Mouse (Mus musculus) midbrain, embryonic 12.5 days (tissue): ENCODE measurements at regions not wholly inside any gene's neighbourhood (a gene's known extent, or its start where the extent isn't known, plus 50 kb on each side); places are given as distances from the start of the nearest gene placed in this dataset.

ENCODE experiments used
- ATAC-seq: fragments of 200-750 bp; cut with Nextera tagmentation; 2 replicates; pipeline ENCODE4 v1.8.0; 2017; ENCODE audit warnings: low read depth, moderate TSS enrichment, moderate library complexity; ENCODE audit not compliant: low FRiP score
- H3K27ac ChIP-seq: fragments of 300-500 bp; sonication (generic); replicated peaks from 2 replicates; pipeline ENCODE4 v1.5.1; 2016; ENCODE audit warnings: mild to moderate bottlenecking
- H3K27me3 ChIP-seq: fragments of 300-500 bp; sonication (generic); 2 replicates; pipeline ENCODE4 v1.6.1; 2016; ENCODE audit warnings: mild to moderate bottlenecking
- H3K36me3 ChIP-seq: fragments of 300-500 bp; sonication (generic); 2 replicates; pipeline ENCODE4 v1.6.1; 2016
- H3K4me1 ChIP-seq: fragments of 300-500 bp; sonication (generic); 2 replicates; pipeline ENCODE4 v1.6.1; 2016
- H3K4me2 ChIP-seq: fragments of 300-500 bp; sonication (generic); replicated peaks from 2 replicates; pipeline ENCODE4 v1.6.1; 2016; ENCODE audit warnings: mild to moderate bottlenecking, moderate library complexity
- H3K4me3 ChIP-seq: fragments of 300-500 bp; sonication (generic); 2 replicates; pipeline ENCODE4 v1.5.1; 2016; ENCODE audit warnings: mild to moderate bottlenecking
- H3K9ac ChIP-seq: fragments of 300-500 bp; sonication (generic); replicated peaks from 2 replicates; pipeline ENCODE4 v1.6.1; 2016; ENCODE audit warnings: mild to moderate bottlenecking, moderate library complexity
- H3K9me3 ChIP-seq: fragments of 300-500 bp; sonication (generic); 2 replicates; pipeline ENCODE4 v1.6.1; 2016; ENCODE audit warnings: mild to moderate bottlenecking
- WGBS: fragments of 180-500 bp; shearing (Covaris S2); methylation state at CpG from one replicate; pipeline ENCODE4 v1.1.7; 2016; 5-methylcytosine and 5-hydroxymethylcytosine counted together

- WGBS, result 75% methylated on average over 11 of the region's 11 CpGs
- H3K4me2 ChIP-seq, result no peak overlapping the region
- H3K27me3 ChIP-seq, result peaks cover 21% of the 10 kb centered on the region
- H3K9ac ChIP-seq, result no peak overlapping the region
- no peak overlapping the region for H3K4me3 ChIP-seq
- no peak overlapping the region for H3K27ac ChIP-seq
- H3K4me1 ChIP-seq, result peaks cover 56% of the 10 kb centered on the region
- H3K36me3 ChIP-seq, result no peaks in the 10 kb centered on the region
- no peak for ATAC-seq
- H3K9me3 ChIP-seq, result no peaks in the 10 kb centered on the region
These were observed 149.6 kb upstream of the A530016L24Rik start for GRCm38 (mm10) chr12:112339481-112340179.

- Histone ChIP-seq H3K4me3 (no peak overlapping the region), H3K4me1 (peaks cover 50% of the 10 kb centered on the region), H3K9me3 (no peaks in the 10 kb centered on the region), H3K9ac (no peak overlapping the region), H3K36me3 (no peaks in the 10 kb centered on the region), H3K4me2 (no peak overlapping the region), H3K27ac (no peak overlapping the region), H3K27me3 (peaks cover 21% of the 10 kb centered on the region)
- ATAC-seq, result no peak
- 86% methylated on average over 5 of the region's 5 CpGs for WGBS
These were observed 149.0 kb upstream of the A530016L24Rik start for GRCm38 (mm10) chr12:112340248-112340647.

- Histone ChIP-seq H3K4me2 (no peak overlapping the region), H3K4me1 (peaks cover 34% of the 10 kb centered on the region), H3K9me3 (no peaks in the 10 kb centered on the region), H3K36me3 (no peaks in the 10 kb centered on the region), H3K27ac (no peak overlapping the region), H3K27me3 (peaks cover 21% of the 10 kb centered on the region), H3K4me3 (no peak overlapping the region), H3K9ac (no peak overlapping the region)
- 88% methylated on average over 8 of the region's 8 CpGs for WGBS
- no peak for ATAC-seq
These were observed 147.3 kb upstream of the A530016L24Rik start for GRCm38 (mm10) chr12:112341726-112342469.

- H3K9me3 ChIP-seq, result no peaks in the 10 kb centered on the region
- H3K4me3 ChIP-seq, result no peak overlapping the region
- no peaks in the 10 kb centered on the region for H3K36me3 ChIP-seq
- H3K4me2 ChIP-seq, result no peak overlapping the region
- ATAC-seq, result no peak
- no peak overlapping the region for H3K9ac ChIP-seq
- peaks cover 21% of the 10 kb centered on the region for H3K27me3 ChIP-seq
- 82% methylated on average over 3 of the region's 3 CpGs for WGBS
- H3K4me1 ChIP-seq, result peaks cover 22% of the 10 kb centered on the region
- H3K27ac ChIP-seq, result no peak overlapping the region
These were observed 146.2 kb upstream of the A530016L24Rik start for GRCm38 (mm10) chr12:112343064-112343463.

GRCm38 (mm10) chr12:112344285-112344684 is 145.0 kb upstream of the A530016L24Rik start:
- 74% methylated on average over 10 of the region's 10 CpGs for WGBS
- H3K4me1 ChIP-seq, result peaks cover 15% of the 10 kb centered on the region
- no peak overlapping the region for H3K4me3 ChIP-seq
- H3K9ac ChIP-seq, result no peak overlapping the region
- H3K27me3 ChIP-seq, result peaks cover 21% of the 10 kb centered on the region
- no peak for ATAC-seq
- no peaks in the 10 kb centered on the region for H3K36me3 ChIP-seq
- 0 out of 2 replicates have a peak, but pooled peaks cover 5% of the 10 kb centered on the region for H3K9me3 ChIP-seq
- peak overlapping the region; percentile 30; the same call in 1 of the 2 replicates for H3K27ac ChIP-seq
- no peak overlapping the region for H3K4me2 ChIP-seq

GRCm38 (mm10) chr12:112345797-112346196 is 143.5 kb upstream of the A530016L24Rik start:
- Histone ChIP-seq H3K4me1 (peaks cover 19% of the 10 kb centered on the region), H3K36me3 (no peaks in the 10 kb centered on the region), H3K27me3 (peaks cover 24% of the 10 kb centered on the region), H3K4me3 (no peak overlapping the region), H3K27ac (no peak overlapping the region), H3K9ac (no peak overlapping the region), H3K9me3 (0 out of 2 replicates have a peak, but pooled peaks cover 5% of the 10 kb centered on the region), H3K4me2 (no peak overlapping the region)
- WGBS, result 79% methylated on average over 5 of the region's 5 CpGs
- ATAC-seq, result no peak

GRCm38 (mm10) chr12:112348116-112348515 is 141.1 kb upstream of the A530016L24Rik start:
- Histone ChIP-seq H3K4me3 (no peak overlapping the region), H3K4me1 (peaks cover 21% of the 10 kb centered on the region), H3K36me3 (no peaks in the 10 kb centered on the region), H3K27me3 (peaks cover 10% of the 10 kb centered on the region; the same call in 1 of the 2 replicates), H3K9me3 (0 out of 2 replicates have a peak, but pooled peaks cover 5% of the 10 kb centered on the region), H3K4me2 (no peak overlapping the region), H3K27ac (no peak overlapping the region), H3K9ac (no peak overlapping the region)
- 97% methylated on average over 9 of the region's 9 CpGs for WGBS
- ATAC-seq, result no peak

- Histone ChIP-seq H3K36me3 (no peaks in the 10 kb centered on the region), H3K4me2 (no peak overlapping the region), H3K9me3 (0 out of 2 replicates have a peak, but pooled peaks cover 5% of the 10 kb centered on the region), H3K9ac (no peak overlapping the region), H3K4me1 (peaks cover 16% of the 10 kb centered on the region), H3K27me3 (0 out of 2 replicates have a peak, but pooled peaks cover 3% of the 10 kb centered on the region), H3K27ac (peak overlapping the region; percentile 54; the same call in 1 of the 2 replicates), H3K4me3 (no peak overlapping the region)
- WGBS, result 55% methylated on average over 17 of the region's 17 CpGs
- ATAC-seq, result peak; percentile 76; the same call in 1 of the 2 replicates
These were observed 139.5 kb upstream of the A530016L24Rik start for GRCm38 (mm10) chr12:112349676-112350318.

- Histone ChIP-seq H3K4me2 (no peak overlapping the region), H3K4me3 (no peak overlapping the region), H3K9ac (no peak overlapping the region), H3K9me3 (0 out of 2 replicates have a peak, but pooled peaks cover 5% of the 10 kb centered on the region), H3K27me3 (0 out of 2 replicates have a peak, but pooled peaks cover 3% of the 10 kb centered on the region), H3K27ac (no peak overlapping the region), H3K36me3 (no peaks in the 10 kb centered on the region), H3K4me1 (peaks cover 16% of the 10 kb centered on the region)
- ATAC-seq, result 0 out of 2 replicates have a peak, but pooled peaks have one; percentile 27
- WGBS, result 42% methylated on average over 9 of the region's 9 CpGs
These were observed 138.5 kb upstream of the A530016L24Rik start for GRCm38 (mm10) chr12:112350733-112351132.

- Histone ChIP-seq H3K9me3 (peaks cover 7% of the 10 kb centered on the region; the same call in 1 of the 2 replicates), H3K36me3 (no peaks in the 10 kb centered on the region), H3K4me2 (no peak overlapping the region), H3K4me3 (no peak overlapping the region), H3K9ac (no peak overlapping the region), H3K27ac (no peak overlapping the region), H3K27me3 (peaks cover 4% of the 10 kb centered on the region; the same call in 1 of the 2 replicates), H3K4me1 (no peaks in the 10 kb centered on the region)
- WGBS, result 91% methylated on average over 3 of the region's 3 CpGs
- no peak for ATAC-seq
These were observed 125.9 kb upstream of the A530016L24Rik start for GRCm38 (mm10) chr12:112363349-112363748.

GRCm38 (mm10) chr12:112367221-112367620 is 122.0 kb upstream of the A530016L24Rik start:
- Histone ChIP-seq H3K4me2 (no peak overlapping the region), H3K4me3 (no peak overlapping the region), H3K27ac (no peak overlapping the region), H3K4me1 (peaks cover 9% of the 10 kb centered on the region), H3K9ac (no peak overlapping the region), H3K27me3 (peaks cover 16% of the 10 kb centered on the region), H3K36me3 (no peaks in the 10 kb centered on the region), H3K9me3 (peaks cover 7% of the 10 kb centered on the region; the same call in 1 of the 2 replicates)
- no peak for ATAC-seq
- WGBS, result 79% methylated on average over 4 of the region's 4 CpGs
